In genomic region chrX:21828975-21829374, GRCm38 (mm10) we compare ENCODE assay signal across 9 mouse cellular contexts.
DNase-seq lines count a peak whose midpoint lies in the region; ATAC-seq lines count a peak whose summit lies in the region.
"Had no signal": no experiment of that assay in that cellular context is flagged by ENCODE, and none has a peak within 500 bp of the region (broad histone marks: within the 10 kb centered on the region; RNA-seq: fewer than 3 reads in every experiment).

No protein-coding gene starts in this region.

- H3K4me1 ChIP-seq in neural tube, embryonic 15.5 days: no peaks in the 10 kb centered on the region
- no peaks in the 10 kb centered on the region for H3K4me1 ChIP-seq in liver, embryonic 12.5 days

- no peaks in the 10 kb centered on the region for H3K9me3 ChIP-seq in neural tube, embryonic 15.5 days (replicated peaks)
- H3K9me3 ChIP-seq in liver, embryonic 12.5 days (replicated peaks): no peaks in the 10 kb centered on the region

- H3K4me2 ChIP-seq in neural tube, embryonic 15.5 days: no peak overlapping the region
- no peak overlapping the region for H3K4me2 ChIP-seq in liver, embryonic 12.5 days

- DNase-seq in gastrocnemius, postnatal 10 days: peak; percentile 3
- no peak for DNase-seq in gastrocnemius, adult 8-10 months (ENCODE audit: low spot score in 2 of 2)
- DNase-seq in neural tube, embryonic 10.5 days (ENCODE audit: extremely low spot score, low spot score): peak; percentile 13
- DNase-seq in embryo, embryonic 10.5 days (ENCODE audit: low spot score): peak; percentile 49
- DNase-seq in left cerebral cortex, postnatal 14 days (ENCODE audit: low spot score in 2 of 2): peak; percentile 16 to 25

- ATAC-seq in neural tube, embryonic 15.5 days (ENCODE audit: low FRiP score): no peak
- no peak for ATAC-seq in erythroblast, adult 5-6 weeks (replicated peaks; ENCODE audit: low FRiP score, poor library complexity, severe bottlenecking)
- no peak for ATAC-seq in liver, embryonic 12.5 days

- no peak overlapping the region for H3K27ac ChIP-seq in neural tube, embryonic 15.5 days (replicated peaks)
- no peak overlapping the region for H3K27ac ChIP-seq in liver, embryonic 12.5 days
- H3K27ac ChIP-seq: liver, embryonic 14.5 days had no signal

- no peak overlapping the region for H3K9ac ChIP-seq in neural tube, embryonic 15.5 days (replicated peaks)
- no peak overlapping the region for H3K9ac ChIP-seq in liver, embryonic 12.5 days
- H3K9ac ChIP-seq: liver, embryonic 14.5 days had no signal

- H3K27me3 ChIP-seq in neural tube, embryonic 15.5 days (replicated peaks): no peaks in the 10 kb centered on the region
- no peaks in the 10 kb centered on the region for H3K27me3 ChIP-seq in liver, embryonic 12.5 days (replicated peaks)

- H3K36me3 ChIP-seq in neural tube, embryonic 15.5 days: no peaks in the 10 kb centered on the region
- H3K36me3 ChIP-seq in liver, embryonic 12.5 days: no peaks in the 10 kb centered on the region

- intact Hi-C loops in left cerebral cortex, postnatal 14 days (cut with DNase I): no loop called here

- H3K4me3 ChIP-seq in neural tube, embryonic 15.5 days (replicated peaks): no peak overlapping the region
- H3K4me3 ChIP-seq in liver, embryonic 12.5 days: no peak overlapping the region

Comparison
In these comparisons a context has a peak if more than half of its experiments do, and no peak if none do; other contexts are left out.
1. DNase-seq: peak in gastrocnemius, postnatal 10 days (single experiment), neural tube, embryonic 10.5 days (single experiment), embryo, embryonic 10.5 days (single experiment) and left cerebral cortex, postnatal 14 days (2 of 2); none in gastrocnemius, adult 8-10 months (0 of 2).